Mouse (Mus musculus): ENCODE measurements around the gene Unc79.

DNA sequence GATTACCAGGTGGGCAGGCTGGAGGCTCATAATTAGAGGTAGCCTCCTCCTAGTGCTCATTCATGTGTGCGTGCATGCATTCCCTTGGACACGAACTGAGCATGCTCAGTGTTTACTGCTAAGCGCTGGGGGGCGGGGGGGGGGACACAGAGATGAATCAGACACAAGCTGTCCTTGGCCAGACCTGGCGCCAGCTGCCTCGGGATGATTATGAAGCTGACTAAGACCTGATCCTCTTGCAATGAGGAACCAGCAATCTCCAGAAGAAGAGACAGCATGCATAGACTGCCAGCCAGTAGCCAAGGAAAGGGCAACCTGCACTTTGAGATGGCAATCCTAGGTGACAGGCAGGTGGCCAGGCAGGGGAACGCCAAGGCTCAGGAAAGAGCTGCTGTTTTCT lies 256.9 kb downstream of the Unc79 start:
- TF ChIP-seq CTCF (IDR thresholded peaks at IDR 0.05; ENCODE audit: low read depth, low read length) (no peak), POLR2A (IDR thresholded peaks at IDR 0.05; ENCODE audit: extremely low read depth, insufficient read depth, low read length) (no peak)
